Mouse (Mus musculus) forebrain, embryonic 14.5 days (tissue): Measurements from ENCODE around the gene Sgsm2. TPM values are rescaled to one million over a fixed set of nuclear protein-coding genes. Genes with fewer than 3 reads are reported as not detected.
A peak's percentile ranks its signal among the peaks of the same experiment; 100 is the strongest.

Experiments
- ATAC-seq: fragments of 200-750 bp; cut with Nextera tagmentation; 2 replicates; pipeline ENCODE4 v1.8.0; 2017; ENCODE audit warnings: mild to moderate bottlenecking, moderate library complexity
- DNase-seq: peaks from one replicate; pipeline ENCODE4 v3.0.0-alpha.2; 2015; ENCODE audit warnings: low spot score
- H3K27ac ChIP-seq: fragments of 300-500 bp; sonication (generic); 2 replicates; pipeline ENCODE4 v1.5.1; 2014; ENCODE audit warnings: low read depth, mild to moderate bottlenecking, control low read depth, low read length, moderate library complexity
- H3K27me3 ChIP-seq: fragments of 300-500 bp; sonication (generic); replicated peaks from 2 replicates; pipeline ENCODE4 v1.6.1; 2014; ENCODE audit warnings: low read length, control low read depth, mixed read lengths; ENCODE audit not compliant: control insufficient read depth, insufficient read depth
- H3K36me3 ChIP-seq: fragments of 300-500 bp; sonication (generic); 2 replicates; pipeline ENCODE4 v1.6.1; 2014; ENCODE audit warnings: low read length, control low read depth; ENCODE audit not compliant: control insufficient read depth, insufficient read depth
- H3K4me1 ChIP-seq: fragments of 300-500 bp; sonication (generic); 2 replicates; pipeline ENCODE4 v1.6.1; 2014; ENCODE audit warnings: antibody characterized with exemption, low read length, control low read depth; ENCODE audit not compliant: control insufficient read depth, insufficient read depth
- H3K4me2 ChIP-seq: fragments of 300-500 bp; sonication (generic); 2 replicates; pipeline ENCODE4 v1.6.1; 2014; ENCODE audit warnings: mild to moderate bottlenecking, control low read depth, low read length
- H3K4me3 ChIP-seq: fragments of 300-500 bp; sonication (generic); 2 replicates; pipeline ENCODE4 v1.5.1; 2014; ENCODE audit warnings: low read depth, low read length, control low read depth
- H3K9ac ChIP-seq: fragments of 300-500 bp; sonication (generic); 2 replicates; pipeline ENCODE4 v1.6.1; 2014; ENCODE audit warnings: mild to moderate bottlenecking, low read length, control low read depth, moderate library complexity
- H3K9me3 ChIP-seq: fragments of 300-500 bp; sonication (generic); replicated peaks from 2 replicates; pipeline ENCODE4 v1.6.1; 2016; ENCODE audit warnings: low read length, control low read depth, mixed read lengths; ENCODE audit not compliant: control insufficient read depth
- WGBS: fragments of 180-500 bp; shearing (Covaris S2); extraction: QIAGEN DNeasy Blood & Tissue Kit; methylation state at CpG from one replicate; pipeline ENCODE4 v1.1.7; 2014; 5-methylcytosine and 5-hydroxymethylcytosine counted together
- polyA plus RNA-seq: library from polyadenylated mRNA; unstranded; fragments of >200 nt; fragmentation: Nextera tagmentation; extraction: Ambion mirVana; gene quantifications from 2 replicates; pipeline ENCODE4 v1.2.1, GENCODE M21; 2014

Gene Sgsm2
- polyA plus RNA-seq, 1 experiment from 2014 or later: 8.3 TPM

- no peak for ATAC-seq
- H3K27me3 ChIP-seq: no peaks in the 10 kb centered on the region
- peaks cover 8% of the 10 kb centered on the region for H3K4me1 ChIP-seq
- WGBS: 13% methylated on average over 12 of the region's 12 CpGs
- peaks cover 20% of the 10 kb centered on the region for H3K36me3 ChIP-seq
- peak overlapping the region; percentile 30; the same call in 1 of the 2 replicates for H3K9ac ChIP-seq
- H3K9me3 ChIP-seq: no peaks in the 10 kb centered on the region
- H3K27ac ChIP-seq: peak overlapping the region; percentile 64; the same call in 1 of the 2 replicates
- DNase-seq: peak; percentile 64
- no peak overlapping the region for H3K4me3 ChIP-seq
- 0 out of 2 replicates have a peak overlapping the region, but pooled peaks have one; percentile 15 for H3K4me2 ChIP-seq
Observed at GRCm38 (mm10) chr11:74870991-74871622, 25.8 kb downstream of the Sgsm2 start.

GRCm38 (mm10) chr11:74870544-74870943 is 26.3 kb downstream of the Sgsm2 start:
- H3K9me3 ChIP-seq: no peaks in the 10 kb centered on the region
- DNase-seq: no peak
- H3K36me3 ChIP-seq: peaks cover 20% of the 10 kb centered on the region
- H3K27ac ChIP-seq: no peak overlapping the region
- peaks cover 8% of the 10 kb centered on the region for H3K4me1 ChIP-seq
- H3K4me2 ChIP-seq: no peak overlapping the region
- H3K9ac ChIP-seq: no peak overlapping the region
- no peak overlapping the region for H3K4me3 ChIP-seq
- no peaks in the 10 kb centered on the region for H3K27me3 ChIP-seq
- ATAC-seq: no peak
- 83% methylated on average over 4 of the region's 4 CpGs for WGBS

- Histone ChIP-seq H3K9me3 (no peaks in the 10 kb centered on the region), H3K27ac (no peak overlapping the region), H3K4me3 (no peak overlapping the region), H3K36me3 (peaks cover 26% of the 10 kb centered on the region), H3K4me2 (no peak overlapping the region), H3K27me3 (no peaks in the 10 kb centered on the region), H3K4me1 (peaks cover 8% of the 10 kb centered on the region), H3K9ac (no peak overlapping the region)
- ATAC-seq (no peak), DNase-seq (no peak)
- WGBS: 87% methylated on average over 6 of the region's 6 CpGs
Observed at GRCm38 (mm10) chr11:74869603-74870002, 27.3 kb downstream of the Sgsm2 start.

- Histone ChIP-seq H3K9me3 (no peaks in the 10 kb centered on the region), H3K36me3 (peaks cover 28% of the 10 kb centered on the region), H3K4me2 (no peak overlapping the region), H3K9ac (no peak overlapping the region), H3K27me3 (no peaks in the 10 kb centered on the region), H3K4me1 (peaks cover 8% of the 10 kb centered on the region), H3K4me3 (no peak overlapping the region), H3K27ac (no peak overlapping the region)
- no peak for ATAC-seq
- 88% methylated on average over 13 of the region's 13 CpGs for WGBS
- no peak for DNase-seq
Observed at GRCm38 (mm10) chr11:74868046-74868760, 28.7 kb downstream of the Sgsm2 start.

- H3K4me1 ChIP-seq: peaks cover 8% of the 10 kb centered on the region
- H3K9ac ChIP-seq: no peak overlapping the region
- no peaks in the 10 kb centered on the region for H3K27me3 ChIP-seq
- WGBS: 80% methylated on average over 2 of the region's 2 CpGs
- H3K36me3 ChIP-seq: peaks cover 35% of the 10 kb centered on the region
- H3K4me3 ChIP-seq: no peak overlapping the region
- no peak overlapping the region for H3K27ac ChIP-seq
- ATAC-seq (no peak), DNase-seq (no peak)
- no peaks in the 10 kb centered on the region for H3K9me3 ChIP-seq
- no peak overlapping the region for H3K4me2 ChIP-seq
Observed at GRCm38 (mm10) chr11:74867181-74867580, 29.7 kb downstream of the Sgsm2 start.

- WGBS: 82% methylated on average over 4 of the region's 4 CpGs
- H3K4me2 ChIP-seq: no peak overlapping the region
- H3K27ac ChIP-seq: no peak overlapping the region
- no peak overlapping the region for H3K4me3 ChIP-seq
- DNase-seq (peak; percentile 36), ATAC-seq (no peak)
- H3K9ac ChIP-seq: no peak overlapping the region
- no peaks in the 10 kb centered on the region for H3K9me3 ChIP-seq
- H3K27me3 ChIP-seq: no peaks in the 10 kb centered on the region
- H3K36me3 ChIP-seq: peaks cover 37% of the 10 kb centered on the region
- H3K4me1 ChIP-seq: peaks cover 7% of the 10 kb centered on the region
Observed at GRCm38 (mm10) chr11:74866640-74867039, 30.2 kb downstream of the Sgsm2 start.

- DNase-seq (no peak), ATAC-seq (no peak)
- H3K27me3 ChIP-seq: no peaks in the 10 kb centered on the region
- H3K4me2 ChIP-seq: no peak overlapping the region
- H3K4me3 ChIP-seq: no peak overlapping the region
- H3K4me1 ChIP-seq: no peaks in the 10 kb centered on the region
- H3K36me3 ChIP-seq: peaks cover 43% of the 10 kb centered on the region
- H3K9ac ChIP-seq: no peak overlapping the region
- WGBS: 84% methylated on average over 9 of the region's 9 CpGs
- H3K27ac ChIP-seq: no peak overlapping the region
- no peaks in the 10 kb centered on the region for H3K9me3 ChIP-seq
Observed at GRCm38 (mm10) chr11:74865252-74865651, 31.6 kb downstream of the Sgsm2 start.

GRCm38 (mm10) chr11:74864421-74864820 is 32.4 kb downstream of the Sgsm2 start:
- Histone ChIP-seq H3K27ac (no peak overlapping the region), H3K36me3 (peaks cover 45% of the 10 kb centered on the region)

GRCm38 (mm10) chr11:74863471-74863870 is 33.4 kb downstream of the Sgsm2 start:
- no peak overlapping the region for H3K9ac ChIP-seq
- no peaks in the 10 kb centered on the region for H3K9me3 ChIP-seq
- H3K4me3 ChIP-seq: no peak overlapping the region
- H3K4me1 ChIP-seq: no peaks in the 10 kb centered on the region
- DNase-seq: peak; percentile 37
- H3K27ac ChIP-seq: no peak overlapping the region
- H3K36me3 ChIP-seq: peaks cover 45% of the 10 kb centered on the region
- H3K4me2 ChIP-seq: no peak overlapping the region
- WGBS: 27% methylated on average over 11 of the region's 11 CpGs
- H3K27me3 ChIP-seq: no peaks in the 10 kb centered on the region
- ATAC-seq: no peak

More at GRCm38 (mm10) chr11:74864421-74864820, 32.4 kb downstream of the Sgsm2 start:
- Histone ChIP-seq H3K27me3 (no peaks in the 10 kb centered on the region), H3K4me1 (no peaks in the 10 kb centered on the region), H3K9me3 (no peaks in the 10 kb centered on the region), H3K4me3 (no peak overlapping the region), H3K9ac (no peak overlapping the region), H3K4me2 (no peak overlapping the region)
- 89% methylated on average over 9 of the region's 9 CpGs for WGBS
- ATAC-seq (no peak), DNase-seq (no peak)
